Mouse (Mus musculus) neural tube, embryonic 12.5 days (tissue): ENCODE measurements around the gene Maco1. TPM values are rescaled to one million over a fixed set of nuclear protein-coding genes. Genes with fewer than 3 reads are reported as not detected.

ENCODE experiments used
- ATAC-seq: fragments of 200-750 bp; cut with Nextera tagmentation; 2 replicates; pipeline ENCODE4 v1.8.0; 2017; ENCODE audit warnings: low read depth, mild to moderate bottlenecking, moderate TSS enrichment, moderate library complexity; ENCODE audit not compliant: low FRiP score
- H3K27ac ChIP-seq: fragments of 300-500 bp; sonication (generic); 2 replicates; pipeline ENCODE4 v1.5.1; 2016
- H3K27me3 ChIP-seq: fragments of 300-500 bp; sonication (generic); replicated peaks from 2 replicates; pipeline ENCODE4 v1.6.1; 2016; ENCODE audit warnings: mild to moderate bottlenecking
- H3K36me3 ChIP-seq: fragments of 300-500 bp; sonication (generic); 2 replicates; pipeline ENCODE4 v1.6.1; 2016; ENCODE audit warnings: mild to moderate bottlenecking
- H3K4me1 ChIP-seq: fragments of 300-500 bp; sonication (generic); 2 replicates; pipeline ENCODE4 v1.6.1; 2016
- H3K4me2 ChIP-seq: fragments of 300-500 bp; sonication (generic); replicated peaks from 2 replicates; pipeline ENCODE4 v1.6.1; 2016; ENCODE audit warnings: mild to moderate bottlenecking
- H3K4me3 ChIP-seq: fragments of 300-500 bp; sonication (generic); 2 replicates; pipeline ENCODE4 v1.5.1; 2016
- H3K9ac ChIP-seq: fragments of 300-500 bp; sonication (generic); 2 replicates; pipeline ENCODE4 v1.6.1; 2016; ENCODE audit warnings: mild to moderate bottlenecking
- H3K9me3 ChIP-seq: fragments of 300-500 bp; sonication (generic); 2 replicates; pipeline ENCODE4 v1.6.1; 2016; ENCODE audit warnings: mild to moderate bottlenecking
- WGBS: fragments of 180-500 bp; shearing (Covaris S2); methylation state at CpG from one replicate; pipeline ENCODE4 v1.1.7; 2016; 5-methylcytosine and 5-hydroxymethylcytosine counted together
- polyA plus RNA-seq: library from polyadenylated mRNA; unstranded; fragments of >200 nt; fragmentation: Nextera tagmentation; extraction: Ambion mirVana; gene quantifications from 2 replicates; pipeline ENCODE4 v1.2.1, GENCODE M21; 2016

The Maco1 gene
- polyA plus RNA-seq, 1 experiment from 2014 or later: 92.8 TPM

GRCm38 (mm10) chr4:134766904-134767425, 86.2 kb downstream of the Maco1 start:
- Histone ChIP-seq H3K27ac (no peak overlapping the region), H3K36me3 (no peaks in the 10 kb centered on the region), H3K9me3 (no peaks in the 10 kb centered on the region), H3K27me3 (peaks cover 43% of the 10 kb centered on the region), H3K9ac (peak overlapping the region; percentile 64), H3K4me2 (peak overlapping the region; percentile 82), H3K4me3 (peak overlapping the region; percentile 55), H3K4me1 (peaks cover 15% of the 10 kb centered on the region)
- WGBS: under 1% methylated on average over 23 of the region's 23 CpGs
- ATAC-seq: no peak

GRCm38 (mm10) chr4:134766277-134766676, 86.9 kb downstream of the Maco1 start:
- peaks cover 43% of the 10 kb centered on the region for H3K27me3 ChIP-seq
- H3K9ac ChIP-seq: no peak overlapping the region
- H3K4me1 ChIP-seq: peaks cover 15% of the 10 kb centered on the region
- no peaks in the 10 kb centered on the region for H3K9me3 ChIP-seq
- WGBS: 79% methylated on average over 6 of the region's 6 CpGs
- no peak overlapping the region for H3K27ac ChIP-seq
- H3K4me2 ChIP-seq: peak overlapping the region; percentile 82
- H3K4me3 ChIP-seq: no peak overlapping the region
- ATAC-seq: no peak
- H3K36me3 ChIP-seq: no peaks in the 10 kb centered on the region

GRCm38 (mm10) chr4:134764333-134764732, 88.8 kb downstream of the Maco1 start:
- no peak overlapping the region for H3K4me2 ChIP-seq
- 77% methylated on average over 3 of the region's 3 CpGs for WGBS
- H3K4me1 ChIP-seq: peaks cover 15% of the 10 kb centered on the region
- no peak overlapping the region for H3K27ac ChIP-seq
- H3K9me3 ChIP-seq: no peaks in the 10 kb centered on the region
- ATAC-seq: no peak
- no peak overlapping the region for H3K9ac ChIP-seq
- H3K4me3 ChIP-seq: no peak overlapping the region
- peaks cover 37% of the 10 kb centered on the region for H3K27me3 ChIP-seq
- no peaks in the 10 kb centered on the region for H3K36me3 ChIP-seq

- H3K27me3 ChIP-seq: peaks cover 20% of the 10 kb centered on the region
- no peak overlapping the region for H3K9ac ChIP-seq
- no peak overlapping the region for H3K4me2 ChIP-seq
- WGBS: 83% methylated on average over 6 of the region's 6 CpGs
- H3K9me3 ChIP-seq: no peaks in the 10 kb centered on the region
- no peak overlapping the region for H3K27ac ChIP-seq
- no peaks in the 10 kb centered on the region for H3K36me3 ChIP-seq
- H3K4me3 ChIP-seq: no peak overlapping the region
- ATAC-seq: no peak
- peaks cover 8% of the 10 kb centered on the region for H3K4me1 ChIP-seq
Measured at GRCm38 (mm10) chr4:134762360-134762759, 90.8 kb downstream of the Maco1 start.

- Histone ChIP-seq H3K27me3 (peaks cover 4% of the 10 kb centered on the region), H3K4me3 (no peak overlapping the region), H3K36me3 (no peaks in the 10 kb centered on the region), H3K4me1 (no peaks in the 10 kb centered on the region), H3K9ac (no peak overlapping the region), H3K9me3 (no peaks in the 10 kb centered on the region), H3K27ac (no peak overlapping the region), H3K4me2 (no peak overlapping the region)
- WGBS: 72% methylated on average over 9 of the region's 9 CpGs
- ATAC-seq: no peak
Measured at GRCm38 (mm10) chr4:134760793-134761201, 92.3 kb downstream of the Maco1 start.

GRCm38 (mm10) chr4:134760281-134760680, 92.9 kb downstream of the Maco1 start:
- Histone ChIP-seq H3K4me1 (no peaks in the 10 kb centered on the region), H3K9ac (no peak overlapping the region), H3K4me2 (no peak overlapping the region), H3K4me3 (no peak overlapping the region), H3K9me3 (no peaks in the 10 kb centered on the region), H3K27ac (no peak overlapping the region), H3K36me3 (no peaks in the 10 kb centered on the region), H3K27me3 (no peaks in the 10 kb centered on the region)
- WGBS: 79% methylated on average over 6 of the region's 6 CpGs
- ATAC-seq: no peak

- 93% methylated on average over 7 of the region's 7 CpGs for WGBS
- Histone ChIP-seq H3K9me3 (no peaks in the 10 kb centered on the region), H3K4me2 (no peak overlapping the region), H3K9ac (no peak overlapping the region), H3K27ac (no peak overlapping the region), H3K36me3 (no peaks in the 10 kb centered on the region), H3K27me3 (no peaks in the 10 kb centered on the region), H3K4me3 (no peak overlapping the region), H3K4me1 (peaks cover 3% of the 10 kb centered on the region; the same call in 1 of the 2 replicates)
- no peak for ATAC-seq
Measured at GRCm38 (mm10) chr4:134759564-134759963, 93.6 kb downstream of the Maco1 start.

GRCm38 (mm10) chr4:134758922-134759321, 94.2 kb downstream of the Maco1 start:
- H3K9me3 ChIP-seq: no peaks in the 10 kb centered on the region
- ATAC-seq: no peak
- no peak overlapping the region for H3K4me3 ChIP-seq
- no peak overlapping the region for H3K27ac ChIP-seq
- H3K9ac ChIP-seq: no peak overlapping the region
- peaks cover 10% of the 10 kb centered on the region for H3K4me1 ChIP-seq
- H3K4me2 ChIP-seq: no peak overlapping the region
- WGBS: 93% methylated on average over 14 of the region's 14 CpGs
- H3K27me3 ChIP-seq: no peaks in the 10 kb centered on the region
- no peaks in the 10 kb centered on the region for H3K36me3 ChIP-seq

- Histone ChIP-seq H3K36me3 (no peaks in the 10 kb centered on the region), H3K9me3 (no peaks in the 10 kb centered on the region), H3K27ac (no peak overlapping the region), H3K27me3 (no peaks in the 10 kb centered on the region), H3K4me3 (no peak overlapping the region), H3K9ac (no peak overlapping the region), H3K4me1 (peaks cover 14% of the 10 kb centered on the region), H3K4me2 (no peak overlapping the region)
- ATAC-seq: no peak
- 84% methylated on average over 4 of the region's 4 CpGs for WGBS
Measured at GRCm38 (mm10) chr4:134758367-134758766, 94.8 kb downstream of the Maco1 start.

- Histone ChIP-seq H3K9ac (no peak overlapping the region), H3K36me3 (no peaks in the 10 kb centered on the region), H3K9me3 (no peaks in the 10 kb centered on the region), H3K4me3 (no peak overlapping the region), H3K4me2 (no peak overlapping the region), H3K27ac (no peak overlapping the region), H3K4me1 (peaks cover 22% of the 10 kb centered on the region), H3K27me3 (no peaks in the 10 kb centered on the region)
- ATAC-seq: no peak
- WGBS: 81% methylated on average over 7 of the region's 7 CpGs
Measured at GRCm38 (mm10) chr4:134756953-134757352, 96.2 kb downstream of the Maco1 start.

- H3K4me3 ChIP-seq: no peak overlapping the region
- H3K27ac ChIP-seq: no peak overlapping the region
- H3K4me2 ChIP-seq: no peak overlapping the region
- ATAC-seq: no peak
- H3K9ac ChIP-seq: no peak overlapping the region
- no peaks in the 10 kb centered on the region for H3K27me3 ChIP-seq
- H3K36me3 ChIP-seq: no peaks in the 10 kb centered on the region
- no peaks in the 10 kb centered on the region for H3K9me3 ChIP-seq
- 85% methylated on average over 13 of the region's 13 CpGs for WGBS
- H3K4me1 ChIP-seq: peaks cover 22% of the 10 kb centered on the region
Measured at GRCm38 (mm10) chr4:134754941-134755340, 98.2 kb downstream of the Maco1 start.

GRCm38 (mm10) chr4:134754371-134754770, 98.8 kb downstream of the Maco1 start:
- Histone ChIP-seq H3K4me2 (no peak overlapping the region), H3K27me3 (no peaks in the 10 kb centered on the region), H3K36me3 (no peaks in the 10 kb centered on the region), H3K4me1 (peaks cover 22% of the 10 kb centered on the region), H3K9me3 (no peaks in the 10 kb centered on the region), H3K27ac (no peak overlapping the region), H3K4me3 (no peak overlapping the region), H3K9ac (no peak overlapping the region)
- 60% methylated on average over 10 of the region's 10 CpGs for WGBS
- no peak for ATAC-seq

- no peaks in the 10 kb centered on the region for H3K9me3 ChIP-seq
- no peaks in the 10 kb centered on the region for H3K27me3 ChIP-seq
- WGBS: 47% methylated on average over 17 of the region's 17 CpGs
- H3K27ac ChIP-seq: no peak overlapping the region
- no peak overlapping the region for H3K4me3 ChIP-seq
- no peak overlapping the region for H3K9ac ChIP-seq
- ATAC-seq: no peak
- H3K4me1 ChIP-seq: peaks cover 22% of the 10 kb centered on the region
- H3K36me3 ChIP-seq: no peaks in the 10 kb centered on the region
- H3K4me2 ChIP-seq: no peak overlapping the region
Measured at GRCm38 (mm10) chr4:134753516-134754261, 99.5 kb downstream of the Maco1 start.
